Mouse (Mus musculus): ENCODE measurements around the gene Bfsp2. TPM values are rescaled to one million over a fixed set of nuclear protein-coding genes. Genes with fewer than 3 reads are reported as not detected.
A peak's percentile ranks its signal among the peaks of the same experiment; 100 is the strongest.

Bfsp2 gene
- polyA plus RNA-seq, 1 experiment from 2014 or later, result 1.8 TPM

DNA sequence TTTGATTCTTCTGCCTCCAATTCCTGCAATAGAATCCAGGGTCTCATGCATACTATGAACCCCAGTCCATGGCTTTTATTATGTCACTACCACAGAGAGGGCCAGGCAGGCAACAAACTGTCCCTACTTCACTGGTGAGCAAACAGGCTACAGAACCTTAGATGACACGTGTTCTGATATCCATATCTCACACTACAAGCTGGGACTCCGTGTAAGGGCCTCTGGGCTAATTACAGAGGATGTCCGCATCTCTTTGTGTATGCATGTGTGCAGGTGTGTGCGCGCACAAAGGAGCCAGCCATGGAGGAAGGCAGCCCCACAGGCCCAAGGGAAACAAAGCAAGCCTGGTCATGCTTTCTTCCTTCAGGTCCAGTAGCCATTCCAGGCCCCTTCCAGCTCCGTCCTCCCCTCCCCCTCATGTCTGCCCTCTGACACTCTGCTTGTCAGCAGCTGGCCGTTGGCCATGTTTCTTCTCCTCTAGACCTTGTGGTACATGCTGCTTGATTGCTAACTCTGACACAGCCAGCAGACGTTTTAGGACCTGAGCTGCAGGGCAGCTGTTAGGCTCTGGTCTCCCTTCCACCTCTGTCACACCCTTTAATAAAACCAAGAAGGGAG is 492 bp upstream of the Bfsp2 start:
- Histone ChIP-seq H3K27me3 (no peaks in the 10 kb centered on the region), H3K4me2 (no peak overlapping the region), H3K9ac (no peak overlapping the region), H3K9me3 (replicated peaks) (no peaks in the 10 kb centered on the region), H3K36me3 (ENCODE audit: poor library complexity, severe bottlenecking) (no peaks in the 10 kb centered on the region), H3K27ac (peak overlapping the region; percentile 49), H3K4me3 (no peak overlapping the region), H3K4me1 (peaks cover 16% of the 10 kb centered on the region)
- WGBS, result 47% methylated on average over 8 of the region's 8 CpGs
- ATAC-seq, result peak; percentile 46

DNA sequence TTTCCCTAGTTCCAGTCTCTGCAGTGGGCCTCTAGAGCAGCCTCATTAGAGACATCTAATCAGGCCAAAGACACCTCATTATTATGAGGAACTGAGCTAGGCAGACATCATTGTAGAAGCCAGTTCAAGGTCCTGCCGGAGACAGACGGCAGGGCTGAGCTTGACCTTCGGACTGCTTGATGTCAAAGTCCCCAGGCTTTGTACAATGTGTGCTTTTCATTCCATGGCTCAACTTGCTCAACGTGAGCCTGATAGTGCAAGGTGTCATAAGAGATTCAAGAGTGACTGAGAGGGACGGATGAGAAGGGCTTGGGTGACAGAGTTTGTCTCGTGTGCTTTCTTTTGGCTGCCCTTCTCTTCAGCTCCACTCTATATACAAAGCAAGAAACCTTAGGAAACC is 4.8 kb downstream of the Bfsp2 start:
- H3K4me2 ChIP-seq, result no peak overlapping the region
- H3K4me1 ChIP-seq, result peaks cover 30% of the 10 kb centered on the region
- H3K27me3 ChIP-seq, result no peaks in the 10 kb centered on the region
- no peak for ATAC-seq
- no peak overlapping the region for H3K4me3 ChIP-seq
- no peaks in the 10 kb centered on the region for H3K36me3 ChIP-seq (ENCODE audit: poor library complexity, severe bottlenecking)
- H3K27ac ChIP-seq, result no peak overlapping the region
- no peak overlapping the region for H3K9ac ChIP-seq
- WGBS, result 78% methylated on average over 6 of the region's 6 CpGs
- H3K9me3 ChIP-seq (replicated peaks), result no peaks in the 10 kb centered on the region

DNA sequence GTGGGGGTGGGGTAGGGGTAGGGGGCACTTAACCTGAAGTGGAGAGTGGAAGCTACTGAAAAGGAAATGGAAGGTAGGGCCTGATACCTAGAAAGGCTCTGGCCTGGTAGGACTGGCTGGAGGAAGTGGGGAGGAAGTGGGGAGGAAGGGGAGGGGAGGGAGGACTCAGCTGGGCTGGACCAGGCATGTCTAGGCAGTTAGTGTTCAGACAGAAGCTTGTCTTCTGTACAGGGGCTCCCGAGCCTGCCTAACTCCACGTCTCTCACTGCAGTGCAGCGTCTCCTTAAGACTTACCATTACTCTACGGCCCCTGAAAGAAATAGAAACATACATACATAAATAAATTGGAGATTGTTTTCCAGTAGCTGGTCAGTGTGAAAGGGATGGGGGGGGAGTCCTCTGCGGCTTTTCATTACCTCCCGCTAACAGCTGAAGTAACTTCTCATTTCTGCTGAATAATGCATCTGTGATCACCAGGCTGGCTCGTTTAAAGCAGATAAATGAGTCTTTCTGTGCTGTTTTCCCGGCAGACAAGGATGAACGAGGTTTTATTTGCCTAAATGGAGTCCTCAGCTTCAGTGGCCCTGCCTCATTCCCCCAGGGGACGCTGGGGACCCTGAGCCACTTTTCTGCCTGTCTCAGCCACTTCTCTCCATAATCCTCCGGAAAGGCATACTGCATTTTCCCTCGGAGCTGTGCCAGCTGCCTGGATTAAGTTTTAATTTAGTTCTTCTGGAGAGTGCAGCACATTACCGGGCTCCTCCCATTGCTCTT is 6.1 kb downstream of the Bfsp2 start:
- WGBS, result 6% methylated on average over 13 of the region's 13 CpGs
- Histone ChIP-seq H3K4me1 (peaks cover 25% of the 10 kb centered on the region; the same call in 1 of the 2 replicates), H3K27me3 (no peaks in the 10 kb centered on the region), H3K9ac (no peak overlapping the region), H3K4me2 (peak overlapping the region; percentile 30), H3K9me3 (replicated peaks) (no peaks in the 10 kb centered on the region), H3K36me3 (ENCODE audit: poor library complexity, severe bottlenecking) (no peaks in the 10 kb centered on the region), H3K4me3 (no peak overlapping the region), H3K27ac (peak overlapping the region; percentile 44)
- ATAC-seq, result peak; percentile 44

DNA sequence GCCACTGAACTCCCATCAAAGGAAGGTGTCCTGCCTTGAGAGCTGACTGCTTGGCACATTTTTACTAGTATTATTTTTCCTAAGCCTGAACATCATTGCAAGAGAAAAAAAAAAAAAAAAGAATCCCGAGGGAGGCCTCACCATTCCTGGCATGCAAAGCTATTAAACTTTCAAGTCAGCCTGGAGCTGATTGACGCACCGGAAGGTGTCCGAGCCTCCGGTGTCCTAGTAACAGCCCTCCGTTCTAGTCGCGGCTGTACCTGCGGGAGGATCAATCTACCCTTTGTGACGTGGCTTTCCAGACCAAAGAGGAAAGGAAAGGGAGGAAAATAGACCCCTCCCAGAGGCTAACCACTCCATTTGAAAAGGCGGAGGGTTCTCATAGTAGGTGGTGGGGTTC is 8.4 kb downstream of the Bfsp2 start:
- H3K4me3 ChIP-seq, result no peak overlapping the region
- WGBS, result 35% methylated on average over 11 of the region's 11 CpGs
- ATAC-seq, result no peak
- H3K36me3 ChIP-seq (ENCODE audit: poor library complexity, severe bottlenecking), result no peaks in the 10 kb centered on the region
- no peaks in the 10 kb centered on the region for H3K9me3 ChIP-seq (replicated peaks)
- H3K27ac ChIP-seq, result no peak overlapping the region
- no peak overlapping the region; the same call in 1 of the 2 replicates for H3K4me2 ChIP-seq
- no peaks in the 10 kb centered on the region for H3K27me3 ChIP-seq
- peaks cover 25% of the 10 kb centered on the region; the same call in 1 of the 2 replicates for H3K4me1 ChIP-seq
- H3K9ac ChIP-seq, result no peak overlapping the region

DNA sequence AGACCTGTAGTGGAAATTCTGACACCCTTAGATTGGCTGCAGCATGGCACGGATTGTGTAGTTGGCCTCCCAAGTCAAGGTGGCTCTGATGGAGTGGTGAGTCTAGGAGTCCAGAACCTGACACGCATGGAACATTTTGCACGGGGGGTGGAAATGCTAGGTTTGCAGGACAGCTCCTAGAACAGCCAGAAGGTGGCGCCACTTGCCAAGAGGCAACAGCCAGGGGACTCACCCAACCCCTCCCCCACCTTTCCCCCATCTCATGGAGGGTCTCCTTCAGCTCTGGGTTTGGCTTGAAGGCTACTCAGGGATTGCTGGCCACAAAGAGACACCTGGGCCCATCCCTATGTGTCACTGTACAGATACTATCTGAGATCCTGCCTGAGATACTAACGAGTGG is 10.7 kb downstream of the Bfsp2 start:
- 70% methylated on average over 5 of the region's 5 CpGs for WGBS
- H3K4me2 ChIP-seq, result no peak overlapping the region
- H3K36me3 ChIP-seq (ENCODE audit: poor library complexity, severe bottlenecking), result no peaks in the 10 kb centered on the region
- H3K4me3 ChIP-seq, result no peak overlapping the region
- peaks cover 36% of the 10 kb centered on the region for H3K4me1 ChIP-seq
- no peaks in the 10 kb centered on the region for H3K27me3 ChIP-seq
- no peak overlapping the region for H3K9ac ChIP-seq
- no peaks in the 10 kb centered on the region for H3K9me3 ChIP-seq (replicated peaks)
- ATAC-seq, result no peak
- H3K27ac ChIP-seq, result no peak overlapping the region

DNA sequence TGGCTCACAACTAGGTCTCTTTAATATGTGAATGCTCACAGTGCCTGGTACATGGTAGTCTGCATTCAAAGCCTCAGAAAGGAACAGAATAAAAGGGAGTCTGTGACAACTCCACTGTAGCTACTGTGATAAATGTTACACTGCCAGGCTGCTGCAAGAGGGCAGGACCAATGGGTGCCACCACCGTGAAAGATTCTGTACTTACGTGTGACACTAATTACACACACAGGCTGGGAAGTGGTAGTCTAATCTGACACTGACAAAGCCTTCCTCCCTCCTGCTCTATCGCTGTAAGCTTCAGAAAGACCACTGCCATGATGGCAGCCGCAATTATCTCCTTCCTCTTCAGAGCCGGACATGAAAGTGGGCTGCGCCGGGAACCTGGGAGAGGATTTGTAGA is 11.3 kb downstream of the Bfsp2 start:
- H3K4me3 ChIP-seq, result no peak overlapping the region
- peaks cover 32% of the 10 kb centered on the region for H3K4me1 ChIP-seq
- no peak for ATAC-seq
- H3K9me3 ChIP-seq (replicated peaks), result no peaks in the 10 kb centered on the region
- no peaks in the 10 kb centered on the region for H3K36me3 ChIP-seq (ENCODE audit: poor library complexity, severe bottlenecking)
- H3K4me2 ChIP-seq, result no peak overlapping the region
- 77% methylated on average over 7 of the region's 7 CpGs for WGBS
- no peaks in the 10 kb centered on the region for H3K27me3 ChIP-seq
- H3K9ac ChIP-seq, result no peak overlapping the region
- H3K27ac ChIP-seq, result no peak overlapping the region

DNA sequence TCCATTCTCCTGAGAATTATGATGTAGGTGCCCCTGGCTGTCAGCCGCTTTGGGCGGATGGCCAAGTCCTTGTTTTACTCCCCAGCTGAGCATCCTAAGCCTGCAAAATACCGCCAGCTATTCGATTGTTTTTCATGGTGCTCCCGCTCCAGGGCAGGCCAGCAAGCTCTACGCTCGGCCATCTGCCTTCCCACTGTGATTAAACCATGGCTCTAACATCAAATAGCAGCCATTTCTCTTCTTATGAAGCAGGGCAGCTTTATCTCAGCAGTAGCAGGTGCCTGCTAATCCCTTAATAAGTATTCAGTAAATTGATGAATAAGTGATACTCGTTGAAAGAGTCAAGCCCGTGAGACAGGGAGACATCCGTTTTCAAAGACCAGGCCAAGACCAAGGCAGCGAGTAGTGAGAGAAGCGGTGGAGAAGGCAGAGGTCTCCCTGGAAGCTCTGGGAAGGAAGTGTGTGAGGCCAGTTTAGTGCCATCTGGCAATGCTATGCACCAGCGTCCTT is 14.5 kb downstream of the Bfsp2 start:
- H3K9me3 ChIP-seq (replicated peaks), result no peaks in the 10 kb centered on the region
- peak overlapping the region; percentile 86 for H3K27ac ChIP-seq
- no peak overlapping the region for H3K4me3 ChIP-seq
- H3K36me3 ChIP-seq (ENCODE audit: poor library complexity, severe bottlenecking), result no peaks in the 10 kb centered on the region
- H3K4me2 ChIP-seq, result 0 out of 2 replicates have a peak overlapping the region, but pooled peaks have one; percentile 16
- no peak overlapping the region for H3K9ac ChIP-seq
- ATAC-seq, result peak; percentile 81
- 15% methylated on average over 13 of the region's 13 CpGs for WGBS
- peaks cover 28% of the 10 kb centered on the region for H3K4me1 ChIP-seq
- H3K27me3 ChIP-seq, result no peaks in the 10 kb centered on the region

DNA sequence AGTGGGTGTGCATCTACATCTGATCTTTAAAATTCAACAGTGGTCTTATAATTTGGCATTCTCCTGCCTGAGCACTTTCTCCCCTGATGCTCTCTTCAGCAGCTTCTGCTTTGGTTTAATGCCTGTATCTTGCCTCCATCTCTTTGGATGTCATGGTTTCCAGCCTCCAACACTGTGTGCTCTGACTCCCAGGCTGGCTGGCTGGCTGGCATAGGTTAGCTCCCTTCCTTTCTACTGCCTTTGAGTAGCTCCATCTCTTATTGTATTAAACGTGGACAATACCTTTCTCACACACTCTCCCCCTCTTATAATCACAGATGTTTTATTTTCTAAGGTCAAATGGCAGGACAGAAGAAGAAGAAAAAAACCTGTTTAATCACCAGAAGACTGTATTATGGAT is 14.9 kb downstream of the Bfsp2 start:
- WGBS, result 8% methylated on average over 1 of the region's 1 CpGs
- Histone ChIP-seq H3K4me3 (no peak overlapping the region), H3K36me3 (ENCODE audit: poor library complexity, severe bottlenecking) (no peaks in the 10 kb centered on the region), H3K27me3 (no peaks in the 10 kb centered on the region), H3K4me1 (peaks cover 23% of the 10 kb centered on the region), H3K9ac (no peak overlapping the region), H3K9me3 (replicated peaks) (no peaks in the 10 kb centered on the region), H3K4me2 (no peak overlapping the region), H3K27ac (peak overlapping the region; percentile 86)
- ATAC-seq, result peak; percentile 57; the same call in 1 of the 2 replicates

DNA sequence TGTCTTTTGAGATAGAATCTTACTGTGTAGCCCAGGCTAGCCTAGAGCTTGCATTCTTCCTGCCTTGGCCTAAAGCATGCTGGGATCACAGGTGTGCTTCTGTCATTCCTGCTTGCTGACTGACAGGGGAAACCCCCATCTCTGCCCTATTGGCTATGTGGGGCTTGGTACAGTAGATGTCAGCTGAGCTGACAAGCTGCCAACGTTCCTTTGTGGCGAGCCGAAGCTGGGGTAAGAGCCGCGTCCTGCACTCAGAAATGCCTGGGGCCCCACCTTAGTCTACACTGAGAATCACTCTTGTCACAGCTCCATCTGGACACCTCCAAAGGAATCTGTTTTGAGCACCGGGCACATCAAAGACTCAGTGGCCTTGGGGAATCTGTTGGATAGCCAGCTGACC is 16.4 kb downstream of the Bfsp2 start:
- Histone ChIP-seq H3K27me3 (no peaks in the 10 kb centered on the region), H3K27ac (no peak overlapping the region), H3K4me1 (peaks cover 23% of the 10 kb centered on the region), H3K4me3 (no peak overlapping the region), H3K9me3 (replicated peaks) (no peaks in the 10 kb centered on the region), H3K36me3 (ENCODE audit: poor library complexity, severe bottlenecking) (no peaks in the 10 kb centered on the region), H3K4me2 (no peak overlapping the region), H3K9ac (no peak overlapping the region)
- no peak for ATAC-seq
- WGBS, result 71% methylated on average over 6 of the region's 6 CpGs

DNA sequence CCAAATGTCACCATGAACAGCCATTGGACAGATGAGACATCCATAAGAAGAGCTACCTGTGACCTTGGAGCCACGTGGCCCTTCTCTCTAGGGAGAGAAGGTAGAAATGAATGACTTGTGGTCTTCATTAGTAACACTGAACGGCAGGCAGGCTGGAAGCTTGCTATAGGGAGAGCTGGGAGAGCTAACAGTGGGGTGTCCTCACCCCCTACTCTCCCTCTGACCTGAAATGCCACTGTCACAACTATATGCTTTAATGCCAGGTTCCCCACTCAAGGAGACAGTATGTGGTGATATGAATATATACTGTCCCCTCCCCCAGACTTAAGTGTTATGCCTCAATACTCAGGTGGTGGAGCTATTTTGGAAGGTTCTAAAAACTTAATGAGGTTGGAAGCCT is 20.4 kb downstream of the Bfsp2 start:
- no peaks in the 10 kb centered on the region for H3K27me3 ChIP-seq
- 70% methylated on average over 2 of the region's 2 CpGs for WGBS
- no peak overlapping the region for H3K4me3 ChIP-seq
- H3K27ac ChIP-seq, result no peak overlapping the region
- no peak overlapping the region for H3K4me2 ChIP-seq
- H3K9ac ChIP-seq, result no peak overlapping the region
- H3K36me3 ChIP-seq (ENCODE audit: poor library complexity, severe bottlenecking), result no peaks in the 10 kb centered on the region
- peaks cover 9% of the 10 kb centered on the region; the same call in 1 of the 2 replicates for H3K4me1 ChIP-seq
- no peak for ATAC-seq
- H3K9me3 ChIP-seq (replicated peaks), result no peaks in the 10 kb centered on the region

DNA sequence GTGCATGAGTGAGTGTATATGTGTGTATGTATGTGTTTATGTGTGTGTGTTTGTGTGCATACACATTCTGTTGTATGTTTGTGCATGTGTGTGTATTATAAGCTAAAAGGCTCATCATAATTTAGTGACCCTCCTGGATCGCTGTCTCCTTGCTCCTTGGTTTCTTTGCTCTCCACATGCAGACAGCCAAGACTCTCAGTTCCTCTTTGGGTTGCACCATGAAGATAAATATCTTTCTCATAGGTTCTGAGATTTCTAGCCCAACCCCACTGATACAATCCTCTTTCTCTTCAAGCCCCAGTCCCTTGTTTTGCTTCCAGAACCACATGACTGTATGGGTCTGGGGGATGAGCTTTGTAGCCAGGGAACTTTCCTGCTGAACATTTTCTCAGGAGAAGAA is 20.9 kb downstream of the Bfsp2 start:
- ATAC-seq, result no peak
- no peak overlapping the region for H3K27ac ChIP-seq
- no peak overlapping the region for H3K9ac ChIP-seq
- H3K4me3 ChIP-seq, result no peak overlapping the region
- H3K4me1 ChIP-seq, result peaks cover 9% of the 10 kb centered on the region; the same call in 1 of the 2 replicates
- no peaks in the 10 kb centered on the region for H3K9me3 ChIP-seq (replicated peaks)
- no peaks in the 10 kb centered on the region for H3K27me3 ChIP-seq
- H3K4me2 ChIP-seq, result no peak overlapping the region
- H3K36me3 ChIP-seq (ENCODE audit: poor library complexity, severe bottlenecking), result no peaks in the 10 kb centered on the region
- WGBS, result 96% methylated on average over 1 of the region's 1 CpGs

DNA sequence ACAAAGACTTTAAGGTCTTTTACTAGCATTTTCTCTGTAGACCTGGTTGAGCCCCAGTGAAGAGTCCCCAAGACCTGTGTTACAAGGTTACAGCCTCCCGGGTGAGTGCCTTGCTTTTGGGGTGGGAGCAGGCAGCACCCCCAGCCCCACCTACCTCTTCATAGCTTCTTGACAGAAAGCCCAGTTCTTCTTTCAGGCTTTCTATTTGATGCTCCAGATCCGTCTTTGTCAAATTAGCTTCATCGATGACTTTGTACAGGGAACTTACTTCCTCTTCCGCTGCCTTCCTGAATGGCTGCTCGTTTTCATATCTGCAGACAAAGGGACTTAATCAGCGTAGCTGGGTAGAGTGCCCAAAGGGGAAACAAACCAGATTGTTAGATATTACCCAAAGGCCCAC is 30.6 kb downstream of the Bfsp2 start:
- Histone ChIP-seq H3K9ac (no peak overlapping the region), H3K27me3 (no peaks in the 10 kb centered on the region), H3K36me3 (ENCODE audit: poor library complexity, severe bottlenecking) (no peaks in the 10 kb centered on the region), H3K4me2 (no peak overlapping the region), H3K4me3 (no peak overlapping the region), H3K9me3 (replicated peaks) (peaks cover 3% of the 10 kb centered on the region; the same call in 1 of the 2 replicates), H3K27ac (no peak overlapping the region), H3K4me1 (no peaks in the 10 kb centered on the region)
- no peak for ATAC-seq
- 64% methylated on average over 6 of the region's 6 CpGs for WGBS
